Mouse (Mus musculus) heart, adult 2 months (tissue): ENCODE data around the gene Odf3l2.

Source experiments
- CTCF ChIP-seq: fragments of 200-600 bp; IDR thresholded peaks from 2 replicates; pipeline ENCODE4 v1.8.1; 2022; ENCODE audit warnings: antibody characterized with exemption, mild to moderate bottlenecking, moderate library complexity
- EP300 ChIP-seq: fragments of 200-500 bp; IDR thresholded peaks from 2 replicates; pipeline ENCODE4 v1.6.1; 2011; ENCODE audit warnings: low read depth, low read length, control low read depth; ENCODE audit not compliant: insufficient read depth

DNA sequence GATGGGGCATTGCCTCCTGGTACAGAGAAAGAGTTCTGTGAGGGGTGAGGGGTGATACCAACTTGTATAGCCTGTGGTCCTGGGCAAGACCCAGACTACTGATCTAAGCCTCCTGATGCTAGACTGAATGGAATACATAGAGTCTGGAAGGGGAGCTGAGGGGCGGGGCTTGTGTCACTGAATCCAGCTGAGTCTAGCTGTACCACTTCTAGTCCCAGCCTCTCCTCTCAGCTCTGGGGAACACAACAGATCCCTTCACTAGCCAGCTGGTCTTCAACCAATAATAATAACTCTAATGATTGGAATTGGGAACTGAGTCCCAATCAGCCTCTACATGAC lies 31.3 kb downstream of the Odf3l2 start:
- no peak for TF ChIP-seq CTCF
- TF ChIP-seq EP300, result no peak
